Mouse (Mus musculus) thymus, postnatal 25 days (tissue): ENCODE measurements around the gene Mtmr11.
"Not testable (repeated sequence)": the region's sequence is repeated elsewhere in the genome, so short reads cannot be mapped to it uniquely, and the experiment has no call there.

ENCODE experiments used
- DNase-seq: peaks from one replicate; pipeline ENCODE4 v3.0.0; 2022

Mtmr11 gene

GRCm38 (mm10) chr3:96219191-96219641 lies 57.4 kb downstream of the Mtmr11 start:
- peak; percentile 59 for DNase-seq

- DNase-seq, result peak; percentile 86
These were observed 57.9 kb downstream of the Mtmr11 start, which contains the start of the genes Bola1 and Hist2h2ab for GRCm38 (mm10) chr3:96219661-96220130. Gene Bola1, minus strand, starts transcription at chr3:96219709. Gene Hist2h2ab, plus strand, starts transcription at chr3:96219865.

- not testable (repeated sequence) for DNase-seq
These were observed 58.4 kb downstream of the Mtmr11 start for GRCm38 (mm10) chr3:96220131-96220764.

GRCm38 (mm10) chr3:96220765-96221639 lies 59.2 kb downstream of the Mtmr11 start, which contains the start of the genes Hist2h2ac and Hist2h2be:
Gene Hist2h2ac, minus strand, starts transcription at chr3:96220880.
Gene Hist2h2be, plus strand, starts transcription at chr3:96221119.
- peak; percentile 91 for DNase-seq
